Mouse (Mus musculus) stomach, postnatal 0 days (tissue): ENCODE data around the gene Gtf2a1.

Experiments used
- CTCF ChIP-seq: IDR thresholded peaks from 2 replicates; pipeline ENCODE4 v1.5.1; 2016; ENCODE audit warnings: antibody characterized with exemption, low read depth, mild to moderate bottlenecking, moderate library complexity
- EP300 ChIP-seq: optimal IDR thresholded peaks from 2 replicates; pipeline ENCODE3; 2016; ENCODE audit warnings: antibody characterized with exemption

- no peak for TF ChIP-seq EP300
- TF ChIP-seq CTCF = no peak
Observed at GRCm38 (mm10) chr12:91569255-91569654, 21.0 kb downstream of the Gtf2a1 start.
